In the genomic region with DNA sequence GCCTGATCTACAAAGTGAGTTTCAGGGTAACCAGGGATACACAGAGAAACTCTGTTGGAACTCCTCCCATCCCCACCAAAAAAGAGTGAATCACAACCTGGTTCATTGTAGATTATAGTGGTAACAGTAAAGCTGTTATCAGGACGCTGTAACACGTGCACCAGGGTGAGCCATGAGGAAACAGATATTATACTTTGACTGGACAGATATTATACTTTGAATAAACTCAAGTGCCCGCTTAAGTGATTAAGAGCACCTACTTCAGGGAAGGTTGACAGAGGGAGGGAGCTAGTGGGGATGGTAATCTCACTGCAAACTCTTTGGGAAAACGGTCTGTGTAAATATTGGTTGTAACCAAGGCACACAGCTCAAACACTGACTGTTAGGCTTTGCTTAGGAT, we compare ENCODE assay signal across 15 mouse cellular contexts.
"Had no signal": no experiment of that assay in that cellular context is flagged by ENCODE, and none has a peak within 500 bp of the region (broad histone marks: within the 10 kb centered on the region; RNA-seq: fewer than 3 reads in every experiment).

No protein-coding gene starts in this region.

- H3K4me1 ChIP-seq: limb, embryonic 15.5 days; liver, embryonic 12.5 days; midbrain, embryonic 12.5 days; neural tube, embryonic 13.5 days had no signal

- DNase-seq: kidney, adult 11 months; kidney, adult 9 months; kidney, postnatal 36 days; layer of hippocampus, adult 9-11 months; layer of hippocampus, postnatal 36 days; lung, postnatal 10 days; right cerebral cortex, postnatal 14 days; thymus, postnatal 36 days had no signal

- ATAC-seq: hindbrain, postnatal 0 days; liver, embryonic 12.5 days; midbrain, embryonic 16.5 days had no signal

- H3K27ac ChIP-seq: hindbrain, postnatal 0 days; kidney, postnatal 0 days; limb, embryonic 15.5 days; liver, embryonic 12.5 days; midbrain, embryonic 12.5 days; neural tube, embryonic 13.5 days had no signal

- H3K9me3 ChIP-seq: limb, embryonic 15.5 days; liver, embryonic 12.5 days; midbrain, embryonic 12.5 days; neural tube, embryonic 13.5 days had no signal

- H3K9ac ChIP-seq: limb, embryonic 15.5 days; liver, embryonic 12.5 days; midbrain, embryonic 12.5 days; neural tube, embryonic 13.5 days had no signal

- H3K27me3 ChIP-seq: limb, embryonic 15.5 days; liver, embryonic 12.5 days; midbrain, embryonic 12.5 days; neural tube, embryonic 13.5 days had no signal

- H3K4me3 ChIP-seq: limb, embryonic 15.5 days; liver, embryonic 12.5 days; midbrain, embryonic 12.5 days; neural tube, embryonic 13.5 days had no signal

- H3K4me2 ChIP-seq: limb, embryonic 15.5 days; liver, embryonic 12.5 days; midbrain, embryonic 12.5 days; neural tube, embryonic 13.5 days had no signal

- H3K36me3 ChIP-seq: limb, embryonic 15.5 days; liver, embryonic 12.5 days; midbrain, embryonic 12.5 days; neural tube, embryonic 13.5 days had no signal
